Mouse (Mus musculus) T-helper 17 cell (primary cell): ENCODE results near the gene Grcc10.

Source experiments
- in situ Hi-C, 2 experiments: fragments of 300-600 bp; cut with MboI, MseI; formaldehyde crosslinking; loops; 1 replicate in 1 of 2; 2 replicates in 1 of 2; pipeline ENCODE4 v1.15.1; 2025; ENCODE audit warnings: high pct_unique_total_duplicates in 2 of 2

The Grcc10 gene

GRCm38 (mm10) chr6:124738511-124739023 is 2.6 kb downstream of the Grcc10 start, which contains the start of gene Ptpn6:
Gene Ptpn6, minus strand, starts transcription at chr6:124738714.
- in situ Hi-C loops: no loop called here

- in situ Hi-C loops: no loop called here
Measured at GRCm38 (mm10) chr6:124737040-124737439, 4.1 kb downstream of the Grcc10 start.

- in situ Hi-C loops: no loop called here
Measured at GRCm38 (mm10) chr6:124734417-124734816, 6.8 kb downstream of the Grcc10 start.

- in situ Hi-C loops: no loop called here
Measured at GRCm38 (mm10) chr6:124732476-124733370, 8.5 kb downstream of the Grcc10 start.

- in situ Hi-C loops: no loop called here
Measured at GRCm38 (mm10) chr6:124731038-124731437, 10.1 kb downstream of the Grcc10 start.

GRCm38 (mm10) chr6:124729850-124730705 is 11.1 kb downstream of the Grcc10 start:
- in situ Hi-C loops: no loop called here

GRCm38 (mm10) chr6:124728621-124729020 is 12.6 kb downstream of the Grcc10 start:
- in situ Hi-C loops: no loop called here

- in situ Hi-C loops: no loop called here
Measured at GRCm38 (mm10) chr6:124724472-124724871, 16.7 kb downstream of the Grcc10 start.

- in situ Hi-C loops: no loop called here
Measured at GRCm38 (mm10) chr6:124723541-124723940, 17.6 kb downstream of the Grcc10 start.

- in situ Hi-C loops: no loop called here
Measured at GRCm38 (mm10) chr6:124722876-124723473, 18.2 kb downstream of the Grcc10 start.

GRCm38 (mm10) chr6:124720904-124721303 is 20.3 kb downstream of the Grcc10 start:
- in situ Hi-C loops: no loop called here

- in situ Hi-C loops: loop anchor here in 1 of 2 experiments (5.0 kb wide), 1 partner anchor 43 kb away; no protein-coding TSS in a partner anchor
Measured at GRCm38 (mm10) chr6:124719354-124719978, 21.7 kb downstream of the Grcc10 start.

- in situ Hi-C loops: loop anchor here in 1 of 2 experiments (5.0 kb wide), 1 partner anchor 44 kb away; no protein-coding TSS in a partner anchor
Measured at GRCm38 (mm10) chr6:124718703-124719102, 22.5 kb downstream of the Grcc10 start.

GRCm38 (mm10) chr6:124717968-124718367 is 23.2 kb downstream of the Grcc10 start:
- in situ Hi-C loops: loop anchor here in 1 of 2 experiments (5.0 kb wide), 1 partner anchor 44 kb away; no protein-coding TSS in a partner anchor

GRCm38 (mm10) chr6:124716864-124717490 is 24.2 kb downstream of the Grcc10 start:
- in situ Hi-C loops: loop anchor here in 1 of 2 experiments (5.0 kb wide), 1 partner anchor 45 kb away; no protein-coding TSS in a partner anchor

GRCm38 (mm10) chr6:124712918-124713317 is 28.3 kb downstream of the Grcc10 start:
- in situ Hi-C loops: loop anchor here in 1 of 2 experiments (5.0 kb wide), 1 partner anchor 44 kb away; the partner anchor contains the start of genes Atn1 and Gm45234

- in situ Hi-C loops: loop anchor here in 1 of 2 experiments (5.0 kb wide), 1 partner anchor 45 kb away; the partner anchor contains the start of genes Atn1 and Gm45234
Measured at GRCm38 (mm10) chr6:124711824-124712782, 29.1 kb downstream of the Grcc10 start, which contains the start of the genes Emg1 and Phb2. Gene Emg1, minus strand, starts transcription at chr6:124712178. Gene Phb2, plus strand, starts transcription at chr6:124712336.

GRCm38 (mm10) chr6:124708289-124708889 is 32.8 kb downstream of the Grcc10 start:
- in situ Hi-C loops: no loop called here
